Mouse (Mus musculus) heart, adult 2 months (tissue): ENCODE measurements around the gene Ccnk.

Experiments
- CTCF ChIP-seq: fragments of 200-600 bp; IDR thresholded peaks from 2 replicates; pipeline ENCODE4 v1.8.1; 2022; ENCODE audit warnings: antibody characterized with exemption, mild to moderate bottlenecking, moderate library complexity
- EP300 ChIP-seq: fragments of 200-500 bp; IDR thresholded peaks from 2 replicates; pipeline ENCODE4 v1.6.1; 2011; ENCODE audit warnings: low read depth, low read length, control low read depth; ENCODE audit not compliant: insufficient read depth
- POLR2A ChIP-seq: fragments of 200-500 bp; IDR thresholded peaks from 2 replicates; pipeline ENCODE4 v1.6.1; 2011; ENCODE audit warnings: mild to moderate bottlenecking, low read depth, low read length, control low read depth; ENCODE audit not compliant: insufficient read depth

DNA sequence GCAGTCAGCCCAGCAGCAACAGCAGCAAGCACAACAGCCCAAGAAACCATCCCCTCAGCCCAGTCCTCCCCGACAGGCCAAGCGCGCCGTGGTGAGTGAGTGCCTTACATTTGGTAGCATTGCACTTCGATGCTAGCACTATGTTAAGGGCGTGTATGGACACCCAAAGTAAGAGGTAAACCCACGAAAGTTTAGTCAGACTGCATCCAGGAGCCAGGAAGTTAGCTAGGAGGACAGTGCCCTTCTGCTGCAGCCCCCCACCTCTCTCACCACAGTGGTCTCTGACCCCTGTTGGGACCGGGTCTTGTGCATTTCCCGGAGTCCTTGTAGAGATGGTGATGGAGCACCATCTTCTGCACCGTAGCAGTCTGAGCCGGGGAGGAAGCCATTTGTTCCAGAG, 16.4 kb downstream of the Ccnk start:
- no peak for TF ChIP-seq EP300
- TF ChIP-seq CTCF = no peak
- TF ChIP-seq POLR2A = no peak
